8 mouse cellular contexts compared by ENCODE assay signal in genomic region chr5:142581517-142581916, GRCm38 (mm10). TPM values are rescaled to one million over a fixed set of nuclear protein-coding genes. Genes with fewer than 3 reads are reported as not detected.
DNase-seq lines count a peak whose midpoint lies in the region; ATAC-seq and TF ChIP-seq lines count a peak whose summit lies in the region.

No protein-coding gene starts in this region.

- TF ChIP-seq CTCF in gastrocnemius, adult 2 months (IDR thresholded peaks at IDR 0.05) = peak; percentile 76
- peak; percentile 74 for TF ChIP-seq CTCF in olfactory bulb, adult 2 months (IDR thresholded peaks at IDR 0.05; ENCODE audit: insufficient read depth, low read depth, low read length)

- TF ChIP-seq POLR2A in olfactory bulb, adult 2 months (IDR thresholded peaks at IDR 0.05; ENCODE audit: insufficient read depth, low read depth, low read length) = no peak

- H3K27me3 ChIP-seq in liver, embryonic 16.5 days (ENCODE audit: control insufficient read depth, insufficient read depth, low read depth, low read length) = no peaks in the 10 kb centered on the region

- H3K9me3 ChIP-seq in liver, embryonic 16.5 days (replicated peaks; ENCODE audit: control insufficient read depth, low read length) = no peaks in the 10 kb centered on the region

- no peaks in the 10 kb centered on the region for H3K4me1 ChIP-seq in liver, embryonic 16.5 days (ENCODE audit: control insufficient read depth, low read depth, low read length)
- peaks cover 12% of the 10 kb centered on the region for H3K4me1 ChIP-seq in olfactory bulb, adult 2 months (ENCODE audit: control insufficient read depth, insufficient read depth, low read length)

- ATAC-seq in liver, embryonic 16.5 days (ENCODE audit: low read depth) = peak; percentile 13; the same call in 1 of the 2 replicates
- no peak for ATAC-seq in monocyte, adult 5-6 weeks (replicated peaks; ENCODE audit: insufficient number of reproducible peaks, low FRiP score, low TSS enrichment, poor library complexity, severe bottlenecking)

- intact Hi-C loops in gastrocnemius, adult 2 months (cut with DNase I) = loop anchor here (1.0 kb wide), 1 partner anchor 137 kb away; no protein-coding TSS in a partner anchor

- peaks cover 6% of the 10 kb centered on the region; the same call in 1 of the 2 replicates for H3K36me3 ChIP-seq in liver, embryonic 16.5 days (ENCODE audit: control insufficient read depth, insufficient read depth)

- 8% methylated on average over 5 of the region's 5 CpGs for WGBS in liver, embryonic 16.5 days (ENCODE audit: insufficient replicate concordance)
- WGBS in olfactory bulb, adult 2 months = 8% methylated on average over 5 of the region's 5 CpGs

- H3K4me3 ChIP-seq in gastrocnemius, adult 2 months = no peak overlapping the region
- no peak overlapping the region for H3K4me3 ChIP-seq in liver, embryonic 16.5 days (ENCODE audit: low read depth, low read length)
- H3K4me3 ChIP-seq in olfactory bulb, adult 2 months (ENCODE audit: insufficient read depth, low read depth, low read length) = no peak overlapping the region

- H3K27ac ChIP-seq in gastrocnemius, adult 2 months = no peak overlapping the region
- no peak overlapping the region for H3K27ac ChIP-seq in liver, embryonic 16.5 days (ENCODE audit: low read length)
- no peak overlapping the region for H3K27ac ChIP-seq in olfactory bulb, adult 2 months (ENCODE audit: insufficient read depth, low read depth, low read length)

- DNase-seq in 3T3-L1 (ENCODE audit: low read depth, low spot score) (peak; percentile 65), MN1 (ENCODE audit: low spot score) (peak; percentile 77)
- DNase-seq in cerebellum, postnatal 25 days = peak; percentile 74 to 78
- DNase-seq in gastrocnemius, adult 2 months = peak; percentile 41
- peak; percentile 77 to 80 for DNase-seq in kidney, postnatal 4 days

- H3K9ac ChIP-seq in liver, embryonic 16.5 days (ENCODE audit: low read depth, low read length) = no peak overlapping the region

- H3K4me2 ChIP-seq in liver, embryonic 16.5 days (ENCODE audit: low read depth, low read length) = no peak overlapping the region

RNA-seq across cellular contexts. Expression of gene Mmd2, which starts 27.1 kb away (rescaled TPM):
- not detected for total RNA-seq in gastrocnemius, adult 2 months (2021)
- 19.3 and 20.6 TPM in 2 replicates for polyA plus RNA-seq in liver, embryonic 16.5 days (2015; fragmentation: Nextera tagmentation; extraction: Ambion mirVana)
- polyA plus RNA-seq in olfactory bulb, adult 2 months (2012; ENCODE audit: insufficient read depth, insufficient read length, low replicate concordance, missing spikeins) = not detected in 2 replicates
- not detected in 3 replicates for total RNA-seq in monocyte, adult 5-6 weeks (2017)

RNA-seq across cellular contexts. Expression of gene Radil, which starts 30.6 kb away (rescaled TPM):
- total RNA-seq in gastrocnemius, adult 2 months (2021) = 1 to 10 TPM; 1.5 to 1.8 TPM
- 0.08 and 0.09 TPM in 2 replicates for polyA plus RNA-seq in liver, embryonic 16.5 days (2015; fragmentation: Nextera tagmentation; extraction: Ambion mirVana)
- not detected in 2 replicates for polyA plus RNA-seq in olfactory bulb, adult 2 months (2012; ENCODE audit: insufficient read depth, insufficient read length, low replicate concordance, missing spikeins)
- not detected in 3 replicates for total RNA-seq in monocyte, adult 5-6 weeks (2017)

RNA-seq across cellular contexts. Expression of gene Wipi2, which starts 46.0 kb away (rescaled TPM):
- 10 to 100 TPM; 27.1 to 29.3 TPM for total RNA-seq in gastrocnemius, adult 2 months (2021)
- polyA plus RNA-seq in liver, embryonic 16.5 days (2015; fragmentation: Nextera tagmentation; extraction: Ambion mirVana) = 29.3 and 32.2 TPM in 2 replicates
- not detected in 2 replicates for polyA plus RNA-seq in olfactory bulb, adult 2 months (2012; ENCODE audit: insufficient read depth, insufficient read length, low replicate concordance, missing spikeins)
- total RNA-seq in monocyte, adult 5-6 weeks (2017) = 32.8 to 45.3 TPM (median 37.6 TPM) in 3 replicates

RNA-seq across cellular contexts. Expression of gene Papolb, which starts 51.6 kb away (rescaled TPM):
- under 1 TPM; 0.08 to 0.14 TPM for total RNA-seq in gastrocnemius, adult 2 months (2021)
- not detected in 2 replicates for polyA plus RNA-seq in liver, embryonic 16.5 days (2015; fragmentation: Nextera tagmentation; extraction: Ambion mirVana)
- polyA plus RNA-seq in olfactory bulb, adult 2 months (2012; ENCODE audit: insufficient read depth, insufficient read length, low replicate concordance, missing spikeins) = not detected in 2 replicates
- total RNA-seq in monocyte, adult 5-6 weeks (2017) = not detected in 3 replicates
